Mouse (Mus musculus) small intestine, adult 2 months (tissue): Measurements from ENCODE around the gene Olfr770. TPM values are rescaled to one million over a fixed set of nuclear protein-coding genes. Genes with fewer than 3 reads are reported as not detected.
"Not testable (repeated sequence)": the region's sequence is repeated elsewhere in the genome, so short reads cannot be mapped to it uniquely, and the experiment has no call there.

Source experiments
- H3K27ac ChIP-seq: fragments of 200-500 bp; 2 replicates; pipeline ENCODE4 v1.5.1; 2012; ENCODE audit warnings: low read depth, low read length, control low read depth, inconsistent platforms; ENCODE audit not compliant: insufficient read depth
- H3K27me3 ChIP-seq: fragments of 200-500 bp; 2 replicates; pipeline ENCODE4 v1.6.1; 2012; ENCODE audit warnings: mild to moderate bottlenecking, moderate library complexity, low read length, inconsistent platforms; ENCODE audit not compliant: control insufficient read depth, insufficient read depth
- H3K36me3 ChIP-seq: fragments of 200-500 bp; 2 replicates; pipeline ENCODE4 v1.6.1; 2012; ENCODE audit warnings: mild to moderate bottlenecking, low read length, control low read depth, inconsistent platforms; ENCODE audit not compliant: control insufficient read depth, insufficient read depth
- H3K4me1 ChIP-seq: fragments of 200-500 bp; 2 replicates; pipeline ENCODE4 v1.6.1; 2012; ENCODE audit warnings: low read length, inconsistent platforms, mixed read lengths; ENCODE audit not compliant: control insufficient read depth, insufficient read depth, insufficient read length
- H3K4me3 ChIP-seq: fragments of 200-500 bp; 2 replicates; pipeline ENCODE4 v1.5.1; 2012; ENCODE audit warnings: low read depth, mild to moderate bottlenecking, control low read depth, inconsistent platforms, low read length, moderate library complexity
- CTCF ChIP-seq: fragments of 200-500 bp; IDR thresholded peaks from 2 replicates; pipeline ENCODE4 v1.5.1; 2012; ENCODE audit warnings: low read depth, mild to moderate bottlenecking, control low read depth, inconsistent platforms, low read length, moderate library complexity, mixed read lengths; ENCODE audit not compliant: insufficient replicate concordance, insufficient read length; ENCODE audit errors: extremely low read depth
- POLR2A ChIP-seq: fragments of 200-500 bp; IDR thresholded peaks from 2 replicates; pipeline ENCODE4 v1.6.1; 2012; ENCODE audit warnings: low read depth, mild to moderate bottlenecking, control low read depth, inconsistent platforms, low read length, moderate library complexity
- WGBS: fragments of 180-500 bp; shearing (Covaris S2); methylation state at CpG from one replicate; pipeline ENCODE4 v1.1.7; 2018; 5-methylcytosine and 5-hydroxymethylcytosine counted together
- polyA plus RNA-seq: library from polyadenylated mRNA; depleted of rRNA; stranded (reverse); fragments of >200 nt; gene quantifications from 2 replicates; pipeline ENCODE4 v1.2.3, GENCODE M21; 2012; rRNA removed

Gene Olfr770
- polyA plus RNA-seq: not detected in 2 replicates

- no peak within 1 kb of the TSS for H3K27ac ChIP-seq
- no peaks in the 10 kb centered on the region for H3K36me3 ChIP-seq
- TF ChIP-seq POLR2A (no peak), CTCF (no peak)
- H3K4me3 ChIP-seq: no peak within 1 kb of the TSS
- H3K27me3 ChIP-seq: no peaks in the 10 kb centered on the region; the same call in 1 of the 2 replicates
- 83% methylated on average over 2 of the region's 2 CpGs for WGBS
- H3K4me1 ChIP-seq: no peaks in the 10 kb centered on the region
These were observed at the start of gene Olfr770 for GRCm38 (mm10) chr10:129138898-129139297. Olfr770 (minus strand) TSS chr10:129138998.

- not testable (repeated sequence) for H3K27me3 ChIP-seq, H3K4me1 ChIP-seq, H3K27ac ChIP-seq, H3K4me3 ChIP-seq, H3K36me3 ChIP-seq
These were observed 48.5 kb upstream of the Olfr770 start, which contains the start of gene Olfr773 for GRCm38 (mm10) chr10:129187319-129187718. Olfr773 (minus strand) TSS chr10:129187419.

- 76% methylated on average over 4 of the region's 4 CpGs for WGBS
- not testable (repeated sequence) for H3K4me1 ChIP-seq, H3K27me3 ChIP-seq, H3K4me3 ChIP-seq, H3K27ac ChIP-seq, H3K36me3 ChIP-seq
These were observed 39.0 kb upstream of the Olfr770 start, which contains the start of gene Olfr772 for GRCm38 (mm10) chr10:129177821-129178220. Olfr772 (minus strand) TSS chr10:129177921.

- Histone ChIP-seq H3K27ac (no peak within 1 kb of the TSS), H3K4me1 (no peaks in the 10 kb centered on the region), H3K4me3 (no peak within 1 kb of the TSS), H3K27me3 (no peaks in the 10 kb centered on the region), H3K36me3 (no peaks in the 10 kb centered on the region)
- WGBS: 82% methylated on average over 1 of the region's 1 CpGs
- TF ChIP-seq CTCF (no peak), POLR2A (no peak)
These were observed 25.9 kb upstream of the Olfr770 start, which contains the start of gene Olfr771 for GRCm38 (mm10) chr10:129164651-129165050. Olfr771 (minus strand) TSS chr10:129164751.

- Histone ChIP-seq H3K4me1 (no peaks in the 10 kb centered on the region), H3K36me3 (no peaks in the 10 kb centered on the region), H3K27me3 (no peaks in the 10 kb centered on the region), H3K4me3 (no peak within 1 kb of the TSS), H3K27ac (no peak within 1 kb of the TSS)
- TF ChIP-seq POLR2A (no peak), CTCF (no peak)
- 79% methylated on average over 2 of the region's 2 CpGs for WGBS
These were observed 21.0 kb downstream of the Olfr770 start, which contains the start of gene Olfr769 for GRCm38 (mm10) chr10:129117761-129118160. Olfr769 (minus strand) TSS chr10:129117861.

GRCm38 (mm10) chr10:129115146-129115545 lies 23.7 kb downstream of the Olfr770 start:
- no peaks in the 10 kb centered on the region for H3K36me3 ChIP-seq
- TF ChIP-seq POLR2A: no peak
- no peak for TF ChIP-seq CTCF
- no peak overlapping the region for H3K27ac ChIP-seq
- no peaks in the 10 kb centered on the region for H3K27me3 ChIP-seq
- no peak overlapping the region for H3K4me3 ChIP-seq
- H3K4me1 ChIP-seq: no peaks in the 10 kb centered on the region
- 95% methylated on average over 3 of the region's 3 CpGs for WGBS

GRCm38 (mm10) chr10:129101231-129101630 lies 37.6 kb downstream of the Olfr770 start:
- WGBS: 41% methylated on average over 3 of the region's 3 CpGs
- H3K4me1 ChIP-seq: no peaks in the 10 kb centered on the region
- H3K27ac ChIP-seq: no peak overlapping the region
- H3K4me3 ChIP-seq: no peak overlapping the region
- no peaks in the 10 kb centered on the region for H3K36me3 ChIP-seq
- no peaks in the 10 kb centered on the region for H3K27me3 ChIP-seq
- no peak for TF ChIP-seq POLR2A
- TF ChIP-seq CTCF: no peak

- Histone ChIP-seq H3K27me3 (no peaks in the 10 kb centered on the region), H3K36me3 (no peaks in the 10 kb centered on the region), H3K4me1 (no peaks in the 10 kb centered on the region), H3K27ac (no peak within 1 kb of the TSS), H3K4me3 (no peak within 1 kb of the TSS)
- no peak for TF ChIP-seq CTCF
- TF ChIP-seq POLR2A: no peak
- 71% methylated on average over 1 of the region's 1 CpGs for WGBS
These were observed 39.5 kb downstream of the Olfr770 start, which contains the start of gene Olfr768 for GRCm38 (mm10) chr10:129099275-129099674. Olfr768 (minus strand) TSS chr10:129099375.

- H3K36me3 ChIP-seq, H3K4me3 ChIP-seq, H3K4me1 ChIP-seq: not testable (repeated sequence)
These were observed 56.0 kb downstream of the Olfr770 start, which contains the start of gene Olfr767 for GRCm38 (mm10) chr10:129082810-129083209. Olfr767 (minus strand) TSS chr10:129082910.

More at GRCm38 (mm10) chr10:129082810-129083209, 56.0 kb downstream of the Olfr770 start, which contains the start of gene Olfr767:
- not testable (repeated sequence) for H3K27me3 ChIP-seq, H3K27ac ChIP-seq
